Mouse (Mus musculus) duodenum, adult 2 months (tissue): Measurements from ENCODE around the gene Srsf5. TPM values are rescaled to one million over a fixed set of nuclear protein-coding genes. Genes with fewer than 3 reads are reported as not detected.

ENCODE experiments used
- polyA plus RNA-seq: library from polyadenylated mRNA; depleted of rRNA; stranded (reverse); fragments of >200 nt; gene quantifications from 2 replicates; pipeline ENCODE4 v1.2.3, GENCODE M21; 2012; ENCODE audit warnings: low replicate concordance; rRNA removed

The Srsf5 gene
- 85.2 and 137 TPM in 2 replicates for polyA plus RNA-seq

GRCm38 (mm10) chr12:80945334-80945995 lies at the start of gene Srsf5:
Srsf5 (plus strand) TSS chr12:80945504.

GRCm38 (mm10) chr12:80968605-80969004 lies 23.3 kb downstream of the Srsf5 start, which contains the start of gene Slc10a1:
Slc10a1 (minus strand) TSS chr12:80968705.

Other genes starting within 250 kb of the Srsf5 start
- gene Ccdc177, start 184.8 kb upstream of the Srsf5 start, polyA plus RNA-seq: 0.07 and 0.09 TPM in 2 replicates
- 44.0 and 45.9 TPM in 2 replicates for gene Susd6, start 155.0 kb upstream of the Srsf5 start, polyA plus RNA-seq
- gene Slc10a1, start 23.2 kb downstream of the Srsf5 start, polyA plus RNA-seq: 0.08 TPM in 1 of 2 replicates, not detected in the other
- 2.6 and 5.3 TPM in 2 replicates for gene Smoc1, start 81.3 kb downstream of the Srsf5 start, polyA plus RNA-seq